Mouse (Mus musculus) ovary, postnatal 14 days (tissue): Measurements from ENCODE around the gene Zranb3.
"Not testable (repeated sequence)": the region's sequence is repeated elsewhere in the genome, so short reads cannot be mapped to it uniquely, and the experiment has no call there.

Source experiments
- DNase-seq: peaks from one replicate; pipeline ENCODE4 v3.0.0; 2022; ENCODE audit warnings: low spot score

The Zranb3 gene

DNA sequence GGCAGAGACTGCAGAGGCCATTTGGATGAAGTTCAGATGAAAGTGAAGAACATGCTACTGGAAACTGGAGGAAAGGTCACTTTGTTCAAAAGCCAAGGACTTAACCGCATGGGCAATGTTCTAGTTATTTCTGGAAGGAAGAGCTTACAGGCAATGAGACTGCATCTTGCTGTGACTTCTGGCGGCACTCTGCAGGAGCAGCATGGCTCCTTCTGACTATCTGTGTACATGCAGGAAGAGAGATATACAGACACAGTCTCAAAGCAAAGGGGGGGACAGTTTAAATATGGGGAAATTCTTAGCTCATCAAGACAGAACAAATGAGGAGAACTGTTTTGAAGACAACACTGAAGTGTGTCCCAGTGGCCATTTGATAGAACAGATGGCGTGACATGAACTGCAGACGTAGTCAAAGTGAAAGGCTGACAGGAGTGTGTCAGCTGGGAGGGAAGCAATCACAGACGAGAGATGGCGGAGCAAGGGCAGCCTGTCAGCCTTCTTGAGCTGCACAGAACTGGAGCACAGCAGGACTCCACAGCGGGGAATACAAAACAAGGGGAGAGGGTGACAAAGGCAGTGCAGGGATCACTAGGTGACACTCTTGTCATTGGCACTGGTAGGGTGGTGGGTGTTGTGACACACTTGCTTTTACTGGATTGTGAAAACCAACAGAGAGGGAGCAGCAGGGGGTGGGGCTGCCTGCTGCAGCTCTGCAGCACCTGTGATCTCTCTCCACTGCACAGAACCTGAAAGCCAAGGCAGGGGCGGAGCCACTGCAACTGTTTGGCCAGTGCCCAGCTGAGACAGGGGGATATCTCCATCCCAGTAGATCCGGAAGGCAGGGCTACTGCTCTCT, 112.7 kb downstream of the Zranb3 start:
- DNase-seq = no peak

DNA sequence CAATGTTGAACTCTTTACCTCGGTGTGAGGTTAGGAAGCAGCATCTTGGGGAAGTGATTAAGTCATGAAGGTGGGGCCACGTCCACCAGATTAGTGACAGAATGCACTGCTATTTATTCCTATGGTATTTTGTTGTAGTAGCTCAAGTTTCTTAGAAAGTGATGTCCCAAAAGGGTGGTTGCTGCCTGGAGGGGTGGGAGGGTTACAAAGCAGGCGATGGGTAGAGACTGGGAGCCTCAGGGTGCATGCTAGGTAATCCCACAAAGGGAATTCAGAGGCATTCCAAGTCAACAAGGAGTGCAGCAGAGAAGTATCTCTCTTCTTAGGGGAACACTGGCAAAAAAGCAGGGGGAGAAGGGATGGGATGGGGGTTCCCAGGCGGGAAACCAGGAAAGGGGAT, 113.5 kb downstream of the Zranb3 start:
- no peak for DNase-seq

DNA sequence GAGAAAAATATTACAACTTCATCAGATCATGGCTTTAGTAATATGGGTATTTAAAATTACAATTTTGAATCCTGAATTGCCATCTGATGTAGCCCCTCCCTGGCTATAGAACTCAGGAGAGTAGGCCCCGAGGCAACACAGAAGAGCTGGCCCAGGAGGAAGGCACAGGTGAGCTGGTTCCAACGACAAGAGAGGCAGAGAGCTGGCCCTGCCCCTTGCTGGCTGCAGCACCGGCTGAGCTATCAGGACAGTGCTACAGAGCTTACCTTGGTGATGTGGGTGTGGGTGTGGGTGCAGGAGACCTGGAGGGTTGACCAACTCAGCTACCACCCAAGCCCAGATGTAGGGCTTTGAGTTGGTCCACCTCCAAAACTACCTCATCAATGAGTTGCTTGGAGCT, 114.6 kb downstream of the Zranb3 start:
- DNase-seq = no peak

DNA sequence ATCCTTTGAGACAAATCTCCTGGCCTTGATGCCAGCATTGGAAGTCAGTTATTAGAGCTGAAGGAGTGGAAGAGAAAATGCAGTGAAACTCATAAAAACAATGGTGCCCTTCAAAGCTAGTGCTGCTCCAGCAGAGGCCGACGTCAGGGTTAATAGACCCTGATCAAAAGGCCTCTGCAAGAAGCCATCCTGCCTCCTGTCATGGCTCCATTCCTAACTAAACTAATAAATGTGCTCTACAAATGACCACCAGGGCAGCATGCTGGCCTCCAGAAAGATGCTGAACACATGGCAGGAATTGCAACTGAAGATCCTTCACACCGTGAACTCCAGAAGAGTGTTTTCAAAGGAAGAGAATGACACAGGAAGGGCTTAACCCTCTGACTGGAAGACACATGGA, 117.5 kb downstream of the Zranb3 start:
- DNase-seq = no peak

DNA sequence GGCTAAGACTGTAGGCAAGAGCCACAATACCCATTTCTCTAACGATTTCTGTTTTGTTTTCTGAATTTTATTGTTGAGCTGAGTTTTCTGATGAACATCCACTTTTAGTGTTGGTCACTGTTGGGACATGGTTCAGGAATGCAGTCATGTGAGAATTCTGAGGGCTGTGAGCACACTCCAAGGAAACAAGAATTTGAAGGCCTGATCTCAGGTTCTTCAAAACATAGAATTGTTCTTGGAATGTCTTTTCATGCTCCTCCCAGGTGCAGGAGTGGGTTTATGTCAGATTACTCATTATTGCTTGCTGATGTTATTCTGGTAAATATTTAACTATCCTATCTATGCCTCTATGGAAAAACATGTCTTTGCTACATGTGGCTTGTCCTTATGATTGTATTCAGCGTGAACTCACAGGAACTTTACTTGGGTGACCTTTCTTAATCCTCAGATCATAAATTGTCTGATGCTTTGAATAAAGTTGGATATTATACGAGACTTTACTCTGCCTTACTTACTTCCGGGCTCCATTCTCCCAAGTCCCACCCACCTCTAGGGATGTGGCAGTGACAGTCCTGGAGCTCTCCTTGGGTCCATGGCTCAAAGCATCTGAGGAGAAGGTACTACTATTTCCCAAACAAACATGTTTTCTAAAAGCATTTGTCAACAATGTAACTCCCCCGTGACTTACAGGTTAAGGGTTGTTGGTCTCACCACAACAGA, 119.4 kb downstream of the Zranb3 start:
- DNase-seq = no peak

DNA sequence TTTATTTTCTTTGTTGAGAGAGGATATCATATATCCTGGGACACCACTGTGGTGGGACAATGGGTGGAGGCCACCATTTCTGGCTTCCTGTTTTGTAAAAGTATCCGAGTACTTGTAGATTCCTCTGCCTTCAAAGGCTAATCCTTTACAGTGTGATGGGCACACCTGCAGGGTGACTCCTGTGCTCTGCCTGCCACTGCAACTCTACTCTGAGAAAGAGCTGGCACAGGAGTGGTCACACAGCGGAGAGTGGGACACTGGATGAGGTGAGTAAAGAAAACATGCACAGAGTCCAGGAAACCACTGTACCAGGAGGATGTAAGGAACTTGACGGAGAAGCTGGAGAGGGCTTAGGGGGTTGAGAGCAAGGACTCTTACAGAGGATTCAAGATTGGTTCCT, 120.6 kb downstream of the Zranb3 start:
- no peak for DNase-seq

DNA sequence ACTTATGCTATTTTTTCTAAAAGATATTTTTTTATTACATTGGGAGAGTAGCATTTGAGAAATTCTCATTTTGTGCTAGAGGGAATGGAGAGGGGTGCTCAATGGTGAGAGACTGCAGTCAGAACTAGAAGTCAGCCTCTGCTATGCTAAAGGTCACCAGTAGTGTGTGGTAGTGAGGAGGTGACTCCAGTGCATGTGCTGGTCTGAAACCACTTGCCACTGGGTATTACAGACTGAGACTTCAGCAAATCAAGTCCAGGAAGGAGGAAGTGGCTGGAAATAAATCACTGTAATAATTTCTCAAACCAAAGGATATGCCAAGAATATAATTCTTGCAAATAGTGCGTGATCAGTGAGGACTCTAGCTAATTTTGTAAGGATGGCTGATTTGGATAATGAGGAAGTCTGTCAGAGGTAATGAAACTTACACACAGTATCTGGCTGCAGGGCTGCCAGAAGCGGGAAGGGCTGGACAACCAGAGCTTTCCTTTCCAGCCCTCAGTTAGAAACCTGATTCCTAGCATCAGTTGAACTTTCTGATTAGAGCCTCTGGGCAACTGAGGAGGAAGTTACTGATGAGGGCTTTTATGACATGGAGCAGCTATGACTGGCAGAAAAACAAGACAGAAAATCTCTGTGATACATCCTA, 121.8 kb downstream of the Zranb3 start:
- no peak for DNase-seq

DNA sequence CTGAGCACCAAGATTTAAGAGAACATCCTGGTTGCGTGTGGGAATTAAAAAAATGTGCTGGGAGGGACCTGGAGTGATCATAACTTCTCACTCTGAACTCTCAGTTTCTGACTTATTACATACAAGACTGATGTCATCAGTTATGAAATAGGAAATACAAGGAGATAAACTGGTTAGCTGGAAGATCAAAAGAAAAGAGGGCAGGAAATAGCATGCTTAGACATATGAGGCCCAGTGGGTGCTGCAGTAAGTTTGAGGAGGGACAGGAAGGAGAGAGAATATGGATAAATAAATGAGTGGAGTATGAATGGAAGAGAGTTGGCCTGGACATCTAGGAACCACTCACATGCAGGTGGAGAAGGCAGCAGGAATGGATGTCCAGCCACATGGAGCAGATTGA, 124.7 kb downstream of the Zranb3 start:
- no peak for DNase-seq

DNA sequence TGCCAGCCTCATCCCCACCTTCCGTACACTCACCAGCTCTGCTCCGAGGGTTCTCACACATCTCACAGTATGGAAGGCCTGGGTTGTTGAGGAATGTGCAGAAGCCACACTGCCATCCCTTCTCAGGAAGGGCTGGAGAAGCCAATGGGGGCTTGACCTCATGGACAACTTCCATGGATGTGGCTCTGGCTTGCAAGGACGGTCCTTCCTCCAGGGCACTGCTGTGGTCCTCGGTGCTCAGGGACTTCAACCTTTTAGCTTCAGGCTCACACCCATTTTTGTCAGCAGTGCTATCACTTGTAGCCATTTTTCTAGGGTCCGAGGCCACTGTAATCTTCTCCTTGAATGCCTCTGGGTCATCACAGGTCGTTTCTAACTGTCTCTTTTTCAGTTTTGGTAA, 126.7 kb downstream of the Zranb3 start:
- no peak for DNase-seq

DNA sequence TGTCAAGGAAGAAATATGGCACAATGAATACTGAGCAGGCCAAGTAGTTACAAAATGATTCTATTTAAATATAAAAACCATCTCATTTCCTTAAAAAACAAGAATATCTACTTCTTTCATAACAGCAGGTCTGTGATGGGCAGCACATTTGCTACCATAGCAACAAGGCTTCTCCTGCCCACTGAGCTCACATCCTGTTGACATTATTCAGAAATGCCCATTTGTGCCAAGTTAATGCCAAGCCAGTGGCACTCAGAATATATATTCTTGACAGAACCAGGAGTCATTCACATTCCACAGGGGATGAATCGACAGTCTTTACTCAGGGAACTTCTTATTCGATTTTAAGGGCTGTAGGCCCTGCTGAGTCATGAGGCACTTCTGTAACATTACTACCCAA, 127.2 kb downstream of the Zranb3 start:
- DNase-seq = no peak

DNA sequence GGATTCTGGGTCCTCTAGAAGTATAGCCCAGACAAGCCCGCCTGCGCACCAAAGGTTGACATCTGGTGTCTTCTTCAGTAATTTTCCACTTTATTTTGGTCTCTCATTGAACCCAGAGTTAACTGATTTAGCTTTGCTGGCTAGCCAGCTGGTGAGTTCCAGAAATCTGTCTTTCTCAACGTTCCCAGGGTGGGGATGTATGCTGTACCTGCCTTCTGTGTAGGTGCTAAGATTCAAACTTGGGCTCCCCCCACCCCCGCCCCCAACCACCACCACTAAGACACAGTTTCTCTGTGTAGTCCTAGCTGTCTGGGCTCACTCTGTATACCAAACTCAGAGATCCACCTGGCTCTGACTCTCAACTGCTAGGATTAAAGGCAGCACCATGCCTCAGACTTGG, 128.8 kb downstream of the Zranb3 start:
- DNase-seq = no peak

DNA sequence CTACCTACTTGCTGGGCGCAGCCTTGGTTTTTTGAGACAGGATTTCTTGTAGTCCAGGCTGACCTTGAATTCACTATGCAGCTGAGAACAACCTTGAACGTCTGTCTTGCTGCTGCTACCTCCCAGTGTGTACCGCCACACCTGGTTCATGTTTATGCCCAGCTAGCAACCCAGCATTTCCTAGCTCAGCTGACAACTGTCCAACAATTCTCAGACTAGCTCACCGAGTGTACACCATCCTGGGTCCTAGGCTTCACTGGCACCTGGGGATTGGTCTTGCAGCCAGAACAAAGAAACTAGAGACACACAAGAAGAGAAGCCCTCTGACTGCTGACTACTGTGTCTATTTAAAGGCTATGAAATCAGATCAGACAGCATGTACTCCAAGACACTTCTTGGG, 132.0 kb downstream of the Zranb3 start:
- no peak for DNase-seq

DNA sequence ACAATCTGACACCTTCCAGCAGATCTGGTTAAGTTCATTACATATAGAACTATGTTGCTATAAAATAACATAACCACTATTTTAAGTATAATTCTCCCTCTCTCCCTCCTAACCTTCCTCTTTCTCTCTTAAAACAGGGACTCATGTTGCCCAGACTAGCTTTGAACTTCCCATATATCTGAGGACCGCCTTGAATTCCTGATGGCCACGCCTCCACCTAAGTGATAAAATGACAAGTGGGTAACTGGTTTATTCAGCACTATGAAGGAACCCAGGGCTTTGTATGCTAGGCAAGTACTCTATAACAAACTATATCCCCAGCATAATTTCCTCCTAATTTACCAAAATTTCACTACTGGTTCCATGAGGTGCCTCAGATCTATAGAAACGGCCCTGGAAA, 139.5 kb downstream of the Zranb3 start:
- no peak for DNase-seq

DNA sequence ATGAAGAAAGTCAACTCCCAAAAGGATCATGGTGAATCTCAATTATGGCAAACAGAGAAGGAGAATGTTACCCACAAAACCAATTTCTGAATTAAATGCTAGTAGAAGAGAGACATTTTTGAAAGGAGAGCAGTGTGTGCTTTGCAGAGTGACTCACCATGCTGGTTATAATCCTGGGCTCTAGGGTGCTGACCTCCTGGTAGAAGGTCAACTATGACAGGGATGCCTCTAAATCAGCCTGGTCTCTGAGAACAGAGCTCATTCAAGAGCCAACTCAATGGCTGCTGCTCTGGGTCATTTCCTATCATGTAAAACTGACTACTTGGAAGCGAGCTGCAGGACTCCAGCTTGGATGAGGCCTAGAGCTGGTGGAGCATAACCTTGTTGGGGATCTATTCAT, 141.7 kb downstream of the Zranb3 start:
- DNase-seq = no peak

DNA sequence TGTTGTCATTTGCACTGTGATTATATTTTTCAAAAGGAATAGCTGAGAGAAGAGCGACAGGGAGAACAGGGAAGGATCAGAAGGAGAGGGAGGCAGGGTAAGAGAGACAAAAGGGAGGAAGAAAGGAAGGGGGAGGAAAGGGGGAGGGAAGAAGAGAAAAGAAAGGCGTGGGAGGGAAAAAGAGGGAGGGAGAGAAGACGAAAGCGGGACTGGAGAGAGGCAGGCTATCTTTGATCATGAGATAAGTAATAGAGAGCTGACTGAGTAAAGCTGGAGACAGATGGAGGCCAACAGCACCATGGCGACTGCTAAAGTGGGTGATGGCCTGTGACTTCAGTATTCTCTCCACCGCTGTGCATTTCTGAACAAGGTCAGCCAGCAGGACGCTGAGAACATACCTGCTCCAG, 143.5 kb downstream of the Zranb3 start:
- no peak for DNase-seq

DNA sequence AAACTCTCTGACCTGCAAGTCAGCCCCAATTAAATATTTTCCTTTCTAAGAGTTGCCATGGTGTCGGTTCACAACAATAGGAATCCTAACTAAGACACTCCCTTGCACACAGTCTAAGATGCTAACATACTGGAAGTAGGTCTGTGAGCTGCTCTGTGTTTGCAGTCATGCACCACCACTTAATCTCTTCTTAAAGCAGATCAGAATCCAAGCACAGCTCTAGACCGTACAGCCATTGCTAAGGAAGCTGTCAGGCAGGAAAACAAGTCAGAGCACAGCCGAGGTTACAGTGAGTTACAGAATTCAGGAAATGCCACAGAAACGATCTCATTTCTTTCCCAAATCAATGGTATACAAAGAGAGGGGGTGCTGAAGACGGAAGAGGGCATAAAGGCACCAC, 144.0 kb downstream of the Zranb3 start:
- DNase-seq = no peak

DNA sequence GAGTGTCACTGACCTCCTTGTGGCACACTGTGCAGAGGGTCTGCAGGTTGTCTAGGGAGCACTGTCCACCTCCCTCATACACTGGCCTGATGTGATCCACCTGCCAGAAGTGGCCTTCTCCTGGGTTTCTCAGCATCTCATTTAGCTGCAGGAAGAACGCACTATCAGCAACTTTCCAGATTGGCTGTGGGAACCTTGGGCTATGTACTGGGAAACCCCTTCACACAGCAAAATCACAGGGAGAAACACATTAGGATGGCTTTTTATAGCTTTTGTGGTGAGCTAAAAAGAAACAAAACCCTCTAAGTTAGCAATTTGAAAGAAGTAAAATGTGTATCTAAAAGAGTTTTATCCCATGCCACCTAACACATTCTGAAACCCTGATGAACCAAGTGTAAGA, 146.3 kb downstream of the Zranb3 start:
- DNase-seq = no peak

DNA sequence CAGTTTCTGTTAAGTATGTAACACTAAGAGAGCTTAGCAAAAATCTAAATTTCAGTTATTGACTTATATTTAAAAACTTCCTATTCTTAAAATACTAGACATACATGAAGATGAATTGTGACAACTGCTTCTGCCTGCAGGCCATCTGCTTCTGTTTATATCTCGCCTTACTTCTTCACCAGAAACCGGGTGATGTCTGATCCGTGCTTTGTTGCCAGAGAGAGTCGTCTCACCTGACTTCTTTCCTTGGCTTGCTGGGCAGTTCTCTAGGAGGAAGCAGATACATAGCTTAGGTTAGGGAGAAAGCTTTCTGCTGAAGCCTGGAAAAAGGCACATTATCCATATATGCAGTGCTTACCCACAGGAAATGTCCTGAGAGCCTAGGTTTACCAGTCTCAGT, 148.0 kb downstream of the Zranb3 start:
- DNase-seq = no peak

DNA sequence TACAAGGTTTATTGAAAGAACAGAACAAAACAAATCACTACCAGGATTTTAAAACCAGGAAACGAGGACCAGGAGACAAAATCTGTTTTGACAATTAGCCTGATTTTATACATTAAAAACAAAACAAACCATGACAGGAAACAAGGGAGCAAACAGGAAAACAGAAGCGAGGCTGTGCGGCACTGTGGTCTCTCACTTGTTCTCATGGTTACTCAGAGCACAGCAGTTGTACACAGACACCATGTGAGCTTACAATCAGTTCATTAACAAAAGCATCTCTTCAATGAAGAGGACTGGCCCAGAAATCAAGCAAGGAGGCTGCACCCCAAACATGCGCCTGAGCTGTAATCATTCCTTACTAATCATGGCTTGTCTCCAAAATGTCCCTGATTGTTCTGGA, 148.6 kb downstream of the Zranb3 start:
- not testable (repeated sequence) for DNase-seq

DNA sequence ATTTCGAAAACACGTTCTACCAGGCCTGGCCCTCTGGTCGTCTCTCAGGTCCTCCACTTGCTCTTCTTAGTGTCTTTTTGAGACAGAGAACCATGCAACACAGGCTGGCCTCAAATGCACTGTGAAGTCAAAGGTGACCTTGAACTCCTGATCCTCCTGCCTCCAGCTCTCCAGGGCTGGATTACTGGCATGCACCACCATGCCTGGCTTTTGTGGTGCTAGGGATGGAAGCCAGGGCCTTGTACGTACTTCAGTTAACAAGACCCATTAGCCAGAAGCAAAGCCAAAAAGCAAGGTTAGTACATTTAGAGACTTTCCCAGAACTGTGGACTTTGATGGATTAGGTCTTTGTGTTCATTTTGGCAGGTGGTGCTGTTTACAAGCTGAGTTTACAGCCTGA, 150.6 kb downstream of the Zranb3 start:
- DNase-seq = no peak

DNA sequence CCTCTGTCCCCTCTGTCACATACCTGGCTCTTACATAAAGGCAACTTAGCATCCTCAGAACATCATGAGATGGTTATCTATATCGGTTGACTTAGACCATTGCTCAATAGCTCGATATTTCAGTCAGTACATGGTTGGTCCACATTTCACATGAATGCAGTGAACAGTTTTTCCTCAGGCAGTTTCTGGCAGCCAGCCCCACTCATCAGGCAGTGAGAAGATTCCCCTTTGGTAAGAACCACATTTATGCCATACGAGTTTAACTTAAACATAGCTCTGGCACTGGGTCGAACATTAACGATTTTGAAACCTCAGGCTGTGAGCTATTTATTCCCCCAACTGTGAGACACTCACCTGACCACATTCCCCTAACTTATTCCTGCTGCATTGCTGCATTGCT, 154.1 kb downstream of the Zranb3 start:
- DNase-seq = no peak

DNA sequence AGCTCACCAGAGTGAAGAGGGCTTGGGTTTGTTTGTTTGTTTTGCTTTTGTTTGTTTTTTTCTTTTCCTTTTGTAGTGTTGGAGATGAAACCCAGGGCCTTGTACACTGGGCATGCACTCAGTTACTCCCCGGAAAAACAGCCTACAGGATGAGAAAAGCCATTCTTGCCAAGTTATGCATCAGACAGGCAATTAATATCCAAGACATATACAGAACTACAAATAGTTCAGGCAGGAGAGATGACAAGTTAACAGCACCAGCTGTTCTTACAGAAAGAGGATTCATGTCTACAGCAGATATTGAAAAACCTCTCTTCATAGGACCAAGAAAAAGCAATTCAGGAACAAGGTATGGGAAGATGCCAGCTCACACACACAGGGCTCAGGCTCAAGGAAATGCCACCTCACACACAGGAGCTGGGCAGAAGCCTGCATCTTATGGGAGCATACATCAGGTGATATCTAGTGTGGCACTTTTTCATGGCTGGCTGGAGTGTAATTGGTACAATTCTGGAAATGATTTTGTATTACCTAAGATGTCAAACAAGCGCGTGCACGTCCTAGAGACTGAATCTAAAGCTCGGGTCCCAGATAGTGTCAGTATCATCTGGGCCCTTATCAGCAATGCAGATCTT, 156.1 kb downstream of the Zranb3 start:
- DNase-seq = no peak
